In the genomic region with DNA sequence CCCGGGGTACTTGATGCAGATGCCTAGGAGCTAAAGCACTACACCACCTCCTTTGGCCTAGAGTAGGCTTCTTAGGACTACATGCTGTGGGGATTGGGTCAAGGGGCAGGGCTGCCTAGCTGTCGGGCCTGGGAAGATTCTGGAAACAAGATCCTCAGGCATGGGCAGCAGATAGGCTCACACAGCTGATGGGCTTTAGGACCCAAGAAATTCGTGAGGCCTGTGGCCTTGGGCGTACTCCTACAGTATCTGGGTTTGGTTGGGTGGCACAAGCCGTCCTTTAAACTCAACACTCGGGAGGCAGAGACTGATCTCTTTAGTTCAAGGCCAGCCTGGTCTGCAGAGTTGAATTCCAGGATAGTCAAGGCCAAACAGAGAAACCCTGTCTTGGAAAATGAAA, we compare ENCODE assay signal across 18 mouse cellular contexts.
"Had no signal": no experiment of that assay in that cellular context is flagged by ENCODE, and none has a peak within 500 bp of the region (broad histone marks: within the 10 kb centered on the region; RNA-seq: fewer than 3 reads in every experiment).

No protein-coding gene starts in this region.

- H3K27ac ChIP-seq: left cerebral cortex, adult 2 months; limb, embryonic 10.5 days; liver, embryonic 13.5 days; lung, embryonic 15.5 days; macrophage; midbrain, embryonic 12.5 days; neural tube, embryonic 12.5 days had no signal

- H3K9me3 ChIP-seq: limb, embryonic 10.5 days; liver, embryonic 13.5 days; lung, embryonic 15.5 days; megakaryocyte, embryonic 14.5 days; midbrain, embryonic 12.5 days; neural tube, embryonic 12.5 days had no signal

- H3K4me2 ChIP-seq: liver, embryonic 13.5 days; lung, embryonic 15.5 days; midbrain, embryonic 12.5 days; neural tube, embryonic 12.5 days had no signal

- ATAC-seq: liver, postnatal 0 days had no signal

- H3K27me3 ChIP-seq: liver, embryonic 13.5 days; lung, embryonic 15.5 days; megakaryocyte, embryonic 14.5 days had no signal

- H3K9ac ChIP-seq: liver, postnatal 0 days; lung, embryonic 15.5 days; midbrain, embryonic 12.5 days; neural tube, embryonic 12.5 days had no signal

- H3K4me3 ChIP-seq: left cerebral cortex, adult 2 months; limb, embryonic 10.5 days; liver, embryonic 13.5 days; lung, embryonic 15.5 days; midbrain, embryonic 12.5 days; neural tube, embryonic 12.5 days had no signal

- DNase-seq: kidney, adult 11 months; kidney, adult 9 months; kidney, postnatal 10 days; liver, embryonic 13.5 days; liver, postnatal 0 days; lung, postnatal 14 days; retina, postnatal 1 day; right cerebral cortex, postnatal 4 days; spleen, adult 18-20 months; thymus, adult 18-20 months; thymus, postnatal 14 days had no signal
